23 mouse cellular contexts compared by ENCODE assay signal in the genomic region with DNA sequence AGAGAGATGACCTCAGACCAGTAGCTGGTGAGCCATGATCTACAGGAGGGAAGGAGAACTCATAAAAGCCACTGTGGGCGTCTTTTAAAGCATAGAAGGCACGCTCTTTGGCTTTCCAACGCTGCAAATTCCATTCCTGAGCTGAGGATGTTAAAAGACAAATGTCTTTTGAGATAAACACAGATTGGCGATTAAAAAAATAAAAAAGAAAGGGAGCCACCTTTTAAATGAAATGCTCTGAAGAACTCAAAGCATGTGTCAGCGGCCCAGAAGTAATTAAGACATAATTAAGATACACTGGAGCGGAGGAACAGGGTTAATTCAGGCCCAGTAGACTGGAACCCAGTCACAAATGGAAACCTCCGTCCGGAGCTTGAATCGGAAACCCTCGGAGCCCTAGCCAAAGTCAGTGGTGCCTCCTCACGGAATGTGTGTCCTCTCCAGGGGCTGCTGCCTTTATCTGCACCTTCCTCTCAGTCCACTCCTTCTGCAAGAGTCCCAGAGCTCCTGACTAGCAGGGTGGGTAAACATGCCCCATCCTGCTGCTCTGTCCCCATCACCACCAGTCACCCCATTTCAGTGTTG.
"Had no signal": no experiment of that assay in that cellular context is flagged by ENCODE, and none has a peak within 500 bp of the region (broad histone marks: within the 10 kb centered on the region; RNA-seq: fewer than 3 reads in every experiment).

No protein-coding gene starts in this region.

- H3K27me3 ChIP-seq: heart, embryonic 13.5 days; heart, embryonic 15.5 days; hindbrain, embryonic 13.5 days; hindbrain, embryonic 15.5 days; kidney, embryonic 15.5 days had no signal

- H3K4me2 ChIP-seq: heart, embryonic 13.5 days; heart, embryonic 15.5 days; hindbrain, embryonic 13.5 days; hindbrain, embryonic 15.5 days; kidney, embryonic 15.5 days; limb, embryonic 12.5 days had no signal

- DNase-seq: forebrain, postnatal 0 days; gastrocnemius, postnatal 14 days; gastrocnemius, postnatal 36 days; heart, adult 18-20 months; heart, postnatal 14 days; heart, postnatal 36 days; kidney, adult 11 months; kidney, adult 2 months; kidney, adult 9 months; kidney, postnatal 10 days; kidney, postnatal 25 days; layer of hippocampus, adult 9-11 months; layer of hippocampus, postnatal 36 days; left cerebral cortex, postnatal 4 days had no signal

- H3K4me3 ChIP-seq: heart, embryonic 10.5 days; heart, embryonic 13.5 days; heart, embryonic 15.5 days; hindbrain, embryonic 13.5 days; hindbrain, embryonic 15.5 days; kidney, embryonic 15.5 days; limb, embryonic 12.5 days had no signal

- H3K9ac ChIP-seq: forebrain, postnatal 0 days; heart, embryonic 13.5 days; heart, embryonic 15.5 days; hindbrain, embryonic 13.5 days; hindbrain, embryonic 15.5 days; kidney, embryonic 15.5 days; limb, embryonic 12.5 days had no signal

- H3K27ac ChIP-seq: heart, embryonic 10.5 days; heart, embryonic 13.5 days; heart, embryonic 15.5 days; hindbrain, embryonic 13.5 days; hindbrain, embryonic 15.5 days; hindbrain, postnatal 0 days; kidney, embryonic 15.5 days; limb, embryonic 12.5 days had no signal

- H3K9me3 ChIP-seq: heart, embryonic 10.5 days; heart, embryonic 13.5 days; heart, embryonic 15.5 days; hindbrain, embryonic 13.5 days; hindbrain, embryonic 15.5 days; kidney, embryonic 15.5 days; limb, embryonic 12.5 days had no signal

- ATAC-seq: forebrain, postnatal 0 days; hindbrain, postnatal 0 days; intestine, embryonic 16.5 days had no signal

- H3K36me3 ChIP-seq: heart, embryonic 10.5 days; heart, embryonic 13.5 days; heart, embryonic 15.5 days; hindbrain, embryonic 13.5 days; hindbrain, embryonic 15.5 days; kidney, embryonic 15.5 days; limb, embryonic 12.5 days had no signal

- H3K4me1 ChIP-seq: hindbrain, embryonic 15.5 days; kidney, embryonic 15.5 days had no signal
